Mouse (Mus musculus) liver, postnatal 0 days (tissue): ENCODE measurements around the gene Tmem98.

ENCODE experiments used
- CTCF ChIP-seq: sonication (generic); IDR thresholded peaks from 2 replicates; pipeline ENCODE4 v1.5.1; 2016; ENCODE audit warnings: antibody characterized with exemption, low read depth
- EP300 ChIP-seq: IDR thresholded peaks from 2 replicates; pipeline ENCODE4 v1.6.1; 2016; ENCODE audit warnings: antibody characterized with exemption, low read depth, mild to moderate bottlenecking

DNA sequence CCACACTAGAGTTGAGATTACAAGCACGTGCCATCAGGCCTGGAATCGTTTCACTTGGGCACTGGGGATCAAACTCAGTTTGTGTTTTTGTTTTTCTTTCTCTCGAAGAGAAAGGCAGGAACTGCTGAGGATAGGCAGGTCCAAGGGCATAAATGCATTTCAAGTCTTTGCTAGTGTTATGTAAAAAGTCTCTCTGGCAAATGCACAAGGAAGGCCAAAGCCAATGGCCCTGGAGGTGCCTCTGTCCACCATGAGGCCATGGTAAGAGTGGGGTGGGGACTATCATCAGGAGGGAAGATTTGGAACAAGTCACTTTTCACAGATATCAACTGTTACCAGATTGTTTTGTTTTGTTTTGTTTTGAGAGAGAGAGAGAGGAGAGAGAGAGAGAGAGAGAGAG lies 36.1 kb downstream of the Tmem98 start:
- TF ChIP-seq CTCF = no peak
- TF ChIP-seq EP300 = no peak
